Mouse (Mus musculus) layer of hippocampus, adult 2 months (tissue): ENCODE measurements around the gene Hdac7. TPM values are rescaled to one million over a fixed set of nuclear protein-coding genes. Genes with fewer than 3 reads are reported as not detected.

Source experiments
- DNase-seq, 2 experiments: peaks; one replicate each; pipeline ENCODE4 v3.0.0; 2022; ENCODE audit warnings: low spot score in 2 of 2
- H3K27ac ChIP-seq: fragments of 200-600 bp; 2 replicates; pipeline ENCODE4 v1.8.1; 2022
- H3K4me3 ChIP-seq: fragments of 200-600 bp; 2 replicates; pipeline ENCODE4 v1.8.1; 2022; ENCODE audit warnings: mild to moderate bottlenecking
- CTCF ChIP-seq: fragments of 200-600 bp; conservative IDR thresholded peaks from 2 replicates; pipeline ENCODE4 v1.8.1; 2022; ENCODE audit warnings: antibody characterized with exemption, mild to moderate bottlenecking, moderate library complexity
- total RNA-seq, 2 experiments: library from RNA; stranded (reverse); gene quantifications; 2 replicates each; pipeline ENCODE4 v1.2.3; 2021

Hdac7 gene
- total RNA-seq, 2 experiments from 2014 or later, result 23.8 to 28.5 TPM

DNA sequence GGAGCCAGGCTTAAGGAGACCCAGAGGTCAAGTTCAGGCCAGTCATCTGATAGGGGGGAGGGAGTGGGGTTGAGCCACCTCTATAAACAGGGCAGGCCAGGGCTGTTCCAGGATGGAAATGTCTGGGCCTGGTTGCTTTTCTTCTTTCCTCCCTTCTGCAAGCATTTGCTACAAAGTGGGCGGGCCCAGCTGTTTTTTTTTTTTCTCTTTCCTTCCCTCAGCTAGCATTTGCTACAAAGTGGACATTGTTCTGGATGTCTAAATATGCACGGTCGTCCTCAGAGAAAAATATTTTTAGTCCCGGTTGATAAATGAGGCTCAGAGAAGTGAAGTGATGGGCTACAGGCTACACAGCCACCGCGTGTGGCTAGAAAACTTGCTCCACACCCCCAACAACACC is 89.8 kb downstream of the Hdac7 start:
- H3K27ac ChIP-seq, result peak overlapping the region; percentile 46
- DNase-seq, result no peak
- TF ChIP-seq CTCF, result no peak
- no peak overlapping the region for H3K4me3 ChIP-seq

DNA sequence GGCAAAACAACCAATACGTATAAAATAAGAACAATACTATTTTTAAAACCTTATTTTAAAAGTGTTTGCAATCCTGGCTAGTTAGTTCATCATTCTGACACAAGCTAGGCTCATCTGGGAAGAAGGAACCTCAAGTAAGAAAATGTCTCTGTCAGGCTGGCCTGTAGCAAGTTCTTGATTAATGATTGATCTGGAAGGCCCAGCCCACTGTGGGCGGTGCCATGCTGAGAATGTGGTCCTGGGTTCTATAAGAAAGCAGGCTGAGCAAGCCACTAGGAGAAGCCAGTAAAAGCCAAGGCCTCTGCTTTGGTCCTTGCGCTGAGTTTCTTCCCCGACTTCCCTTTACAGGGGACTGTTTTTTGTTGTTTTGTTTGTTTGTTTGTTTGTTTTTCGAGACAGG is 91.8 kb downstream of the Hdac7 start:
- H3K4me3 ChIP-seq, result no peak overlapping the region
- no peak for TF ChIP-seq CTCF
- H3K27ac ChIP-seq, result 0 out of 2 replicates have a peak overlapping the region, but pooled peaks have one; percentile 23
- DNase-seq, result no peak

- Histone ChIP-seq H3K4me3 (no peak overlapping the region), H3K27ac (0 out of 2 replicates have a peak overlapping the region, but pooled peaks have one; percentile 23)
- DNase-seq, result no peak
- peak; percentile 59 for TF ChIP-seq CTCF
Observed at GRCm38 (mm10) chr15:97751676-97752075, 92.6 kb downstream of the Hdac7 start.

- no peak overlapping the region for H3K4me3 ChIP-seq
- DNase-seq, result peak; percentile 68 to 83
- H3K27ac ChIP-seq, result peak overlapping the region; percentile 73; the same call in 1 of the 2 replicates
- TF ChIP-seq CTCF, result no peak
Observed at GRCm38 (mm10) chr15:97750697-97751096, 93.6 kb downstream of the Hdac7 start.

GRCm38 (mm10) chr15:97749841-97750240 is 94.5 kb downstream of the Hdac7 start:
- Histone ChIP-seq H3K27ac (peak overlapping the region; percentile 73; the same call in 1 of the 2 replicates), H3K4me3 (no peak overlapping the region)
- TF ChIP-seq CTCF, result no peak
- no peak for DNase-seq

DNA sequence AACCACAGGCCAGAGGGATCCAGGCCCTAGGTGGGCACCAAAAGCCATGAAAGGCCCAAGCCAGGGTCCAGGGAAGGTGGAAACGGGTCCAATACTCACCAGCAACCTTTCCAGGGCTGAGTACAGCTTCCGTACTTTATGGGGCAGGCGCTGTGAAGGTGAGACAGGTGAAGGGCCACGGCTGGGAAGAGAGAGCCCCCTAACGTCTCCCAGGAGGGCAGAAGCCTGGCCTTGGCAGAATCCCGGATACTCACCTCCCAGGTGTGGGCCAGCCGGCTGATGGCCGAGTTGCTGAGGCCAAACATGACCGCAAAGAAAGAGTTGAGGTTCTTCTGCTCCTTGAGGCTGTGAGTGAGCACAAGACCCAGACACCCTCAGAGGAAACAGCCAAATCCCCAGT is 94.9 kb downstream of the Hdac7 start:
- H3K4me3 ChIP-seq, result no peak overlapping the region
- no peak for TF ChIP-seq CTCF
- DNase-seq, result no peak
- H3K27ac ChIP-seq, result no peak overlapping the region

GRCm38 (mm10) chr15:97748964-97749363 is 95.3 kb downstream of the Hdac7 start:
- DNase-seq, result no peak
- TF ChIP-seq CTCF, result no peak
- no peak overlapping the region for H3K27ac ChIP-seq
- H3K4me3 ChIP-seq, result no peak overlapping the region

DNA sequence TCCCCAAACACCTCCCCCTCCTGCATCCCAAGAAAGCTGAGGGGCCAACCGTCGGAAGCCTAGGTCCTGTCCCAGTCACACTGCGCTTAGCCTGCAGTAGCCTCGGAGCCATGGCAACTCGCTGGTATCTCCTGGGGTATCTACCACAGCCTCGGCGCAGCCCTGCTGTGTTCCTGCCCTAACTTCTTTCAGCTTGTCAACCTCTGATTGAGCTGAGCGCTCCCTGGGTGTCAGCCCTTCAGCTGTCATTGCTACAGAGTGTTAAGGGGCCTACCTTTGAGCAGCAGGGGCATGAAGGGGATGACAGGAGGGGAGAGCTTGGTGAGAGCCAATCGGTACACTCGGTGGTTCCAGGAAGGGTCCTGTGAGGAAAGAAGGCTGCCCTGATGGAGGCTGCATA is 96.0 kb downstream of the Hdac7 start:
- H3K4me3 ChIP-seq, result no peak overlapping the region
- DNase-seq, result no peak
- TF ChIP-seq CTCF, result no peak
- H3K27ac ChIP-seq, result no peak overlapping the region

DNA sequence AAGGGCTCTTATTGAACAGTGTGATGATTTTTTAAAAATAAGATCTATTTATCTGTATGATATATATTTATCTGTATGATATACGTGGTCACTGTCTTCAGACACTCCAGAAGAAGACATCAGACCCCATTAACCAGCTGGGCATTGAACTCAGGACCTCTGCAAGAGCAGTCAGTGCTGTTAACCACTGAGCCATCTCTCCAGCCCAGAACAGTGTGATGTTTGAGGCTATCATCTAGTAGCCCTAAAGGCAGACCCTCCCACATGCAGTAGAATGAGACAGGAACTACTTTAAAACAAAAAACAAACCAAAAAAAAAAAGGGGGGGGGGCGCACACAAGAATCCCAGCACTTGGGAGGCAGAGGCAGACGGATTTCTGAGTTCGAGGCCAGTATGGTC is 96.8 kb downstream of the Hdac7 start:
- DNase-seq, result no peak
- TF ChIP-seq CTCF, result no peak
- Histone ChIP-seq H3K4me3 (no peak overlapping the region), H3K27ac (no peak overlapping the region)

DNA sequence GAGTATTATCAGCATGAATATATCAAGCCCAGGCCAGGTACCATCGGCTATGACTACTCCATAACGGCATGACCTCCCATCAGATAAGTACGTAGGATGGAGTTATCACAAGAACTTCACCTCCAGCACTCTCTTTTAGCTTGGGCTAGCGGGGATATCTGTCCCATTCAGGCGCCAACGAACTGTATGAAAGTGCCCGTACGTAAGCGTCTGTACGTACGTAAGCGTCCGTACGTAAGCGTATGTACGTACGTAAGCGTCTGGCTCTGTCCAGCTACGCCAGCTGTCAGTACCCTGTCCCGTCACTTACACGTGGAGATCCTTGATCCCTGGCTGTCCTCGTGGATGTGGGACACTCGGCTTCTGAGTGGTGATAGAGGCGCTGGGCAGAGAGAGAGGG is 97.6 kb downstream of the Hdac7 start:
- no peak for DNase-seq
- H3K27ac ChIP-seq, result no peak overlapping the region
- H3K4me3 ChIP-seq, result no peak overlapping the region
- no peak for TF ChIP-seq CTCF

DNA sequence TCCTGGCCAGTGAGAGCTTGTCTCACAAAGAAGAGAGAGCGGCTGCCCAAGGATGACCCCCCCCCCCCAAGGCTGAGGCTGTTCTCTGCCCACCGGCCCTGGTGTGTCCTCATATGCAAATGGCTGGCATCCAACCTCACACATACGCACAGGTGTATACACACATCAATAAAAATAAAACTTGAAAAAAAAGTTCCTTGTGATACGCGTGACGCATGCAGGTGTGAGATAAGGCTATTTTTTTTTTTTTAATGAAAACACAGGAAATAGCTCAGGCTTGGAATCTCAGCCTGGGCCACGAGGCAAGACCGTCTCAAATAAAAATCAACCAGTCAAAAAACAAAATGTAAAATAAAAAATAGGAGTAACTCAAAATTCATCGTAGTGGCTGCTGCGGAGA is 98.0 kb downstream of the Hdac7 start:
- DNase-seq, result no peak
- Histone ChIP-seq H3K4me3 (no peak overlapping the region), H3K27ac (no peak overlapping the region)
- no peak for TF ChIP-seq CTCF

DNA sequence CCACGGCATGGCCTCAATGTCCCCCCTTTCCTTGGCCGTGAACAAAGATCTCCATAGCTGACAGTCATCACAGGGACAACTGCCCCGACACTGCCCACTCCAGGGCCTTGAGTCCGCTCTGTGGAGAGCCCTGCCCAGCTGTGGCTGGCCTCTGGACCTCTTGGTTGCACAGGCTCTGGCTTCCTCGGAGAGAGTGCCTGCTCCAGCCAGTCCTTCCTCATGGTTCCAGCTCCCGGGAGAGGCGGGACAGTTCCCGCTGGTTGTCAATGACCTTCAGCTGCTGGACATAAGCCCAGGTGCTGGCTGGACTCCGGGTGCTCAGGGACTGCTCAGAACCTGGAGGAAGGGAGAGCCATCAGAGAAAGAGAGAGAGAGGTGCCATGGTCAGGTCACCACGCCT is 99.0 kb downstream of the Hdac7 start:
- peak overlapping the region; percentile 67 for H3K27ac ChIP-seq
- no peak for TF ChIP-seq CTCF
- no peak overlapping the region for H3K4me3 ChIP-seq
- DNase-seq, result peak in 1 of 2 experiments; percentile 43

GRCm38 (mm10) chr15:97744930-97745329 is 99.4 kb downstream of the Hdac7 start:
- DNase-seq, result no peak
- peak overlapping the region; percentile 67 for H3K27ac ChIP-seq
- TF ChIP-seq CTCF, result no peak
- H3K4me3 ChIP-seq, result no peak overlapping the region

DNA sequence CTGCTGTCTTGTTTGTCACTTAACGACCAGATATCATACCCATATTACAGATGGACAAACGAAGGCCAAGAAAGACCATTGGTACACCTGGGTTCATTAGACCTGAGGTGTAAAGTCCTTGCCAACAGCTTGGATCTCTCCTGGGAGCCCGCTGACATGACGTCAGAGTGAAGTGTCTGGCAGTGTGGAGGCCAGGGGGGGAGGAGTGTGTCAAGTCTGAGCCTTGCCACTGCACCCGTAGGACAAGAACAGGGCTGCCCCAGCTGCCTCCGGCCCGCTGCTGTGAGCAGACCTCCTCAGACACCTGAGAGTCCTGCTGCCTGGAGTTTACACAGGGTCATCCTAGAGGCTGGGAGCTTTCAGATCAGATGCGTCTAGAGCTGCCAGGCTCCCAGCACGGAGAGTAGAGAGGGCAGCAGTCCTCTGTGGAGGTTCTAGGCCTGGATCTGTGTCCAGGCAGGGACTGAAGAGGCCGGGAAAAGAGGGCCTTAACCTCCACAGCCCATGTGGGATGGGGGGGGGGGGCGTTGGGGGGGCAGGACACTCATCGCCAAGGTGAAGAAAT is 100.3 kb downstream of the Hdac7 start:
- no peak for DNase-seq
- TF ChIP-seq CTCF, result no peak
- Histone ChIP-seq H3K4me3 (no peak overlapping the region), H3K27ac (no peak overlapping the region)
